ENCODE assay signal across 8 mouse cellular contexts in the genomic region with DNA sequence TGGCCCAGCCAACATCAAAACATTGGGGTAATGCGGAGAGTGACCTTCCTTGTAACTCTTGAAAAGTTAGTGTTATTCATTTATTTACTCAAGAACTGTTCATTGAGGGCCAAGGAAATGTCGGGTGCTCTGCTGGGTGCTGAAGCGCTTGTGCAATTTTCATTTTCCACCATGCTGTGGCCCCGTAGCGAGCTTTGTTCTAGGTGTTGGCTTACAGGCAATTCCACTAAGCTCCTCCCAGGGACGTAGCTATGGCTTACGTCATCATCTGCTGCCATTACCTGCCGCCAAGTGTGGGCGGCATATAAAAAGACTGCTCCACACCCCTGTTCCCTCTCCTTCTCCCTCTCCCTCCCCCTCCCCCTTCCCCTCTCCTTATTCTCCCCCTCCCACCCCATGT. TPM values are rescaled to one million over a fixed set of nuclear protein-coding genes. Genes with fewer than 3 reads are reported as not detected.
A peak's percentile ranks its signal among the peaks of the same experiment; 100 is the strongest.
DNase-seq lines count a peak whose midpoint lies in the region; ATAC-seq and TF ChIP-seq lines count a peak whose summit lies in the region.

No protein-coding gene starts in this region.

- 18% methylated on average over 9 of the region's 9 CpGs for WGBS in forebrain, embryonic 16.5 days
- 29% methylated on average over 9 of the region's 9 CpGs for WGBS in liver, postnatal 0 days (ENCODE audit: insufficient replicate concordance)

- no peak overlapping the region for H3K27ac ChIP-seq in forebrain, embryonic 16.5 days (ENCODE audit: low read length)
- no peak overlapping the region for H3K27ac ChIP-seq in liver, postnatal 0 days (ENCODE audit: low read depth)

- peak overlapping the region; percentile 15 for H3K4me3 ChIP-seq in forebrain, embryonic 16.5 days (replicated peaks; ENCODE audit: low read length)
- no peak overlapping the region for H3K4me3 ChIP-seq in liver, postnatal 0 days (ENCODE audit: low read depth, low read length)

- peaks cover 6% of the 10 kb centered on the region for H3K4me1 ChIP-seq in forebrain, embryonic 16.5 days (replicated peaks; ENCODE audit: control insufficient read depth, insufficient read depth, low read length)
- H3K4me1 ChIP-seq in liver, postnatal 0 days (ENCODE audit: insufficient read depth): no peaks in the 10 kb centered on the region

- peak overlapping the region; percentile 25 for H3K4me2 ChIP-seq in forebrain, embryonic 16.5 days (ENCODE audit: low read length)
- H3K4me2 ChIP-seq in liver, postnatal 0 days (ENCODE audit: low read depth, low read length): peak overlapping the region; percentile 41

- TF ChIP-seq CTCF in liver, postnatal 0 days (IDR thresholded peaks at IDR 0.05; ENCODE audit: low read depth): no peak

- H3K36me3 ChIP-seq in forebrain, embryonic 16.5 days (ENCODE audit: control insufficient read depth, insufficient read depth): no peaks in the 10 kb centered on the region
- H3K36me3 ChIP-seq in liver, postnatal 0 days (replicated peaks; ENCODE audit: insufficient read depth, low read length): no peaks in the 10 kb centered on the region

- no peaks in the 10 kb centered on the region for H3K27me3 ChIP-seq in forebrain, embryonic 16.5 days (replicated peaks; ENCODE audit: control insufficient read depth, insufficient read depth, low read length)
- 0 out of 2 replicates have a peak, but pooled peaks cover 4% of the 10 kb centered on the region for H3K27me3 ChIP-seq in liver, postnatal 0 days (ENCODE audit: insufficient read depth, low read length)

- no peaks in the 10 kb centered on the region for H3K9me3 ChIP-seq in forebrain, embryonic 16.5 days (ENCODE audit: control insufficient read depth, low read length)
- H3K9me3 ChIP-seq in liver, postnatal 0 days (ENCODE audit: low read length): no peaks in the 10 kb centered on the region

- no peak overlapping the region for H3K9ac ChIP-seq in forebrain, embryonic 16.5 days (replicated peaks; ENCODE audit: low read depth, low read length)
- no peak overlapping the region for H3K9ac ChIP-seq in liver, postnatal 0 days (replicated peaks)

- peak; percentile 46 for DNase-seq in retina, postnatal 1 day
- no peak for DNase-seq in retina, embryonic 14.5 days (ENCODE audit: low spot score)
- no peak for DNase-seq in liver, postnatal 0 days
- DNase-seq in spleen, postnatal 4 days (ENCODE audit: low spot score in 2 of 2): no peak
- DNase-seq in urinary bladder, postnatal 10 days (ENCODE audit: low spot score): no peak
- no peak for DNase-seq in gastrocnemius, adult 8-10 months (ENCODE audit: low spot score in 2 of 2)

- no peak for TF ChIP-seq EP300 in liver, postnatal 0 days (IDR thresholded peaks at IDR 0.05; ENCODE audit: low read depth)

- peak; percentile 72 for ATAC-seq in forebrain, embryonic 16.5 days
- ATAC-seq in liver, postnatal 0 days: peak; percentile 48; the same call in 1 of the 2 replicates
- no peak for ATAC-seq in cerebellum, adult (ENCODE audit: insufficient number of reproducible peaks, low FRiP score, low TSS enrichment)

RNA-seq across cellular contexts. Expression of a gene that starts 29.2 kb away (rescaled TPM):
- polyA plus RNA-seq in forebrain, embryonic 16.5 days (2015; fragmentation: Nextera tagmentation; extraction: Ambion mirVana): 12.0 and 13.5 TPM in 2 replicates
- polyA plus RNA-seq in liver, postnatal 0 days (2015; fragmentation: Nextera tagmentation; extraction: Ambion mirVana): 0.17 and 0.22 TPM in 2 replicates
- total RNA-seq in gastrocnemius, adult 8-10 months (2022): 1 to 10 TPM in 3 of 4 experiments, under 1 TPM in 1; 0.75 to 1.3 (median 1.1) TPM

RNA-seq across cellular contexts. Expression of a gene that starts 30.1 kb away (rescaled TPM):
- polyA plus RNA-seq in forebrain, embryonic 16.5 days (2015; fragmentation: Nextera tagmentation; extraction: Ambion mirVana): 0.09 TPM in 1 of 2 replicates, not detected in the other
- polyA plus RNA-seq in liver, postnatal 0 days (2015; fragmentation: Nextera tagmentation; extraction: Ambion mirVana): 0.08 TPM in 1 of 2 replicates, not detected in the other
- total RNA-seq in gastrocnemius, adult 8-10 months (2022): not detected

RNA-seq across cellular contexts. Expression of a gene that starts 54.1 kb away (rescaled TPM):
- 6.4 and 8.3 TPM in 2 replicates for polyA plus RNA-seq in forebrain, embryonic 16.5 days (2015; fragmentation: Nextera tagmentation; extraction: Ambion mirVana)
- not detected in 2 replicates for polyA plus RNA-seq in liver, postnatal 0 days (2015; fragmentation: Nextera tagmentation; extraction: Ambion mirVana)
- under 1 TPM in 1 of 4 experiments, not detected in 3; 0.80 TPM for total RNA-seq in gastrocnemius, adult 8-10 months (2022)

Comparison
In these comparisons a context has a peak if more than half of its experiments do, and no peak if none do; other contexts are left out.
1. RNA of a gene that starts 29.2 kb away (polyA plus RNA-seq): 12.0 to 13.5 TPM in forebrain, embryonic 16.5 days; 0.17 to 0.22 TPM in liver, postnatal 0 days; every median in the first group is over 10 times any median in the second.